Mouse (Mus musculus) C2C12 (cell line): ENCODE data around the gene Rbpjl. TPM values are rescaled to one million over a fixed set of nuclear protein-coding genes. Genes with fewer than 3 reads are reported as not detected.

ENCODE experiments used
- H3K27me3 ChIP-seq: one replicate; pipeline ENCODE4 v1.6.1; 2011; ENCODE audit not compliant: control insufficient read depth, insufficient read depth, insufficient read length
- H3K36me3 ChIP-seq: one replicate; pipeline ENCODE4 v1.6.1; 2011; ENCODE audit not compliant: control insufficient read depth, insufficient read depth
- H3K4me3 ChIP-seq: one replicate; pipeline ENCODE4 v1.5.1; 2011; ENCODE audit warnings: mild to moderate bottlenecking, control low read depth; ENCODE audit not compliant: poor library complexity, insufficient read depth, severe bottlenecking
- H3K79me2 ChIP-seq: one replicate; pipeline ENCODE4 v1.6.1; 2011; ENCODE audit not compliant: control insufficient read depth, insufficient read depth
- H3K79me3 ChIP-seq: one replicate; pipeline ENCODE4 v1.6.1; 2011; ENCODE audit warnings: low read depth, control low read depth
- H3ac ChIP-seq: one replicate; pipeline ENCODE3; 2011; ENCODE audit warnings: low read depth; ENCODE audit not compliant: control insufficient read depth, insufficient read length
- CEBPB ChIP-seq: IDR thresholded peaks from one replicate; pipeline ENCODE4 v1.6.1; 2011; ENCODE audit warnings: low read depth, mild to moderate bottlenecking, control low read depth, moderate library complexity
- CTCF ChIP-seq: IDR thresholded peaks from one replicate; pipeline ENCODE4 v1.5.1; 2011; ENCODE audit not compliant: control insufficient read depth, insufficient read depth, insufficient read length
- FOSL1 ChIP-seq: IDR thresholded peaks from one replicate; pipeline ENCODE4 v1.8.0; 2011; ENCODE audit warnings: mild to moderate bottlenecking, low read length; ENCODE audit not compliant: poor library complexity, insufficient read depth, severe bottlenecking
- MAX ChIP-seq: IDR thresholded peaks from one replicate; pipeline ENCODE4 v1.6.1; 2011; ENCODE audit warnings: mild to moderate bottlenecking, control low read depth
- MYOD1 ChIP-seq: IDR thresholded peaks from one replicate; pipeline ENCODE4 v1.6.1; 2011; ENCODE audit warnings: low read depth; ENCODE audit not compliant: control insufficient read depth, insufficient read length
- MYOG ChIP-seq: IDR thresholded peaks from one replicate; pipeline ENCODE4 v1.6.1; 2011; ENCODE audit not compliant: control insufficient read depth, insufficient read length; ENCODE audit errors: extremely low read depth
- USF1 ChIP-seq: IDR thresholded peaks from one replicate; pipeline ENCODE4 v1.6.1; 2011; ENCODE audit warnings: low read depth, mild to moderate bottlenecking, control low read depth, moderate library complexity
- polyA plus RNA-seq: library from polyadenylated mRNA; unstranded; fragments of >200 nt; fragmentation: generic; extraction: Trizol; gene quantifications from one replicate; pipeline ENCODE4 v1.2.1, GENCODE M21; 2012; ENCODE audit warnings: missing spikeins

The Rbpjl gene
- polyA plus RNA-seq, 1 experiment, result 0.01 TPM

- no peaks in the 10 kb centered on the region for H3K36me3 ChIP-seq
- H3K79me3 ChIP-seq, result no peaks in the 10 kb centered on the region
- no peak overlapping the region for H3ac ChIP-seq
- no peaks in the 10 kb centered on the region for H3K27me3 ChIP-seq
- no peak overlapping the region for H3K4me3 ChIP-seq
- no peaks in the 10 kb centered on the region for H3K79me2 ChIP-seq
- TF ChIP-seq CEBPB (no peak), USF1 (no peak), MAX (no peak), MYOD1 (no peak), CTCF (no peak), FOSL1 (no peak), MYOG (no peak)
Observed at GRCm38 (mm10) chr2:164448921-164449320, 46.0 kb downstream of the Rbpjl start.

DNA sequence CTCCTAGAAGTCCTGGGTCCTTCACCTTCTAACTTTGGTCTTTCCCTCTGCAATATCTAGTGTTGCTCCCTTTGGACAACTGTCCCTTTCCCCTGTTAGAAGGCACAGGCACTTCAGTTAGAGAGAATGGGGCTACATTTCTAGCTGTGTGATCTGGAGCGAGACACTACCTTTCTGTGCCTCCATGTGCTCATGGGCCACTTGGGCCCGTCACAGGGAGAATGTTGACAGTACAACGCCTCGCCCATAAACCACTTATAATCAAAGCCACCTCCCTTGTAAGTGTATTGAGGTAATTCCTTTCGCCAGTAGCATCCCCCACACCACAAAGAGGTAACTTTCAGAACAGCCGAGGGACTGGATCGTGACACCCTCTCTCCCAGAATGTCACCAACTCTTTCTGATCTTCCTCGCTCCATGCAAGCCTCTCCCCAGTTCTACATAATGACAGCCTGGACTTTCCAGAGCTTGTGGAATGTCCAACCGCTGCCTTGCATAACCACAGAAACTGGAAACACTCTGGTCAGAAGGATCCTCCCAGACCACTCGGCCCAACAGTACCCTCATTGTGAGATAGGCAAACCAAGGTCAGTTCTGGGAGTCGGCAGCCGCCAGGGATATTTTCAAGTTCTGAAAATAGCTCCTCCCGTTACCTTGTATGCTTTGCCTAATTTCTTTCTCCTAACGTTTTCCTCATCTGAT, 46.6 kb downstream of the Rbpjl start:
- H3K79me3 ChIP-seq, result no peaks in the 10 kb centered on the region
- TF ChIP-seq MYOD1 (no peak), FOSL1 (no peak), MYOG (no peak), USF1 (no peak), MAX (no peak), CTCF (no peak), CEBPB (no peak)
- H3K27me3 ChIP-seq, result no peaks in the 10 kb centered on the region
- no peaks in the 10 kb centered on the region for H3K36me3 ChIP-seq
- H3ac ChIP-seq, result no peak overlapping the region
- H3K79me2 ChIP-seq, result no peaks in the 10 kb centered on the region
- no peak overlapping the region for H3K4me3 ChIP-seq

DNA sequence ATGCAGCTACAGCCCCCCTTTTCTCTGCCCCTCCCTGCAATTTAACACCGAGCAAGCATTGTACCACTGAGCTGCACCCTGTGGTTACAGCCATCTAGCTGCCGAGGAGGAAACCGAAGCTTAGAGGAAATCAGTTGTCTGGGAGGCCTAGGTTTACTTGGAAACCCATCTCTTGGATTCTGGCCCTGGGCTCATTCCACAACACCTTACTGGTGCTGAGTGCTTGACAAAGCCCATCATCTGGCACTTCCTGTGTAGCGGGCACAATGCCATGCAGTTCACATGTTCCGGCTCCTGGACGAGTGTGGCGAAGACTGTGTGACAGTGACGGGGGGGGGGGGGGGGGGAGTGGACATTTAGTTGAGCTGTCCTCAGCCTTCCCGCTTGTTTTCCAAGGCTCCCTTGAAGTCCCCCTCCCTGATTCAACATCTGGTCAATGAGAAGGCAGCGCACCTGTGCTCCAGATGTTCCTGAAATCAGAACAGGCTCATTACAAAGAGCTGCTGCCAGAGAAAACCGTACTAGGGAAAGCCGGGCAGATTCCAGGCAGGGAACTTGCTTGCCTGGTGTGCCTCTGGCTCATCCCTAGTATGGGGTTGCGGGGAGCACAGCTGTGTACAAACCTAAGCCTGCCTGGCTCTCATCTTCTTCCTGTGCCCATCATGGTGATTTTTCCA, 49.2 kb downstream of the Rbpjl start:
- Histone ChIP-seq H3K79me3 (no peaks in the 10 kb centered on the region), H3K79me2 (no peaks in the 10 kb centered on the region), H3ac (no peak overlapping the region), H3K27me3 (no peaks in the 10 kb centered on the region), H3K4me3 (no peak overlapping the region), H3K36me3 (no peaks in the 10 kb centered on the region)
- TF ChIP-seq MAX, result no peak
- no peak for TF ChIP-seq MYOG
- TF ChIP-seq MYOD1, result peak; percentile 31
- TF ChIP-seq CEBPB, result no peak

- Histone ChIP-seq H3K4me3 (no peak overlapping the region), H3K79me2 (no peaks in the 10 kb centered on the region), H3ac (no peak overlapping the region), H3K27me3 (no peaks in the 10 kb centered on the region), H3K36me3 (no peaks in the 10 kb centered on the region), H3K79me3 (no peaks in the 10 kb centered on the region)
- TF ChIP-seq USF1, result no peak
- TF ChIP-seq CEBPB, result no peak
- TF ChIP-seq CTCF, result no peak
Observed at GRCm38 (mm10) chr2:164453047-164453757, 50.3 kb downstream of the Rbpjl start.

DNA sequence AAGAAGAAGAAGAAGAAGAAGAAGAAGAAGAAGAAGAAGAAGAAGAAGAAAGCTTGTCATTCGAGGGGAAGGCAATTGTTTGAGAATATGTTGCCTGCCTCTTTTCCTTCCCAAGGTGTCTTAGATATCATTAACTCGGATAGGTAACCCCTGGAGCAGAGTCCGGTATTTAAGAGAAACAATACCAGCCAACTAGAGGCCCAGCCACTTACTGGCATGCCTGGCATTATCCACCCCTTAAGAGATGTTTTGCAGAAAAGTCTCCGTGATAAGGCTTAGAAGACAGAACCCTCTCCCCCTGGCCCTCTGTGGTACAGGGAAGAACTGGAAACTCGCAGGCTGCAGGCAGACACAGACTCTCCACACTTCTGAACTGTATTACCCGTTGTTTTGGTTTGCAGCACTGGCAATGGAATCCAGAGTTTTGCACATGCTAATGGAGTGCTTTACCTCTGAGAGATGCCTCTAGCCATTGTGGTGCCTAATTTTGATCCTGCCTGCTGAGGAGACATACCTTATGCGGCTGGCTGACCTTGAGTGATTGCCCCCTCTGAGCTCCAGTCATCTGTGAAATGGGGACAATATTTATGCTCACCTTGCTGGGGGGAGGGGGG, 51.1 kb downstream of the Rbpjl start:
- Histone ChIP-seq H3ac (no peak overlapping the region), H3K4me3 (no peak overlapping the region)
- TF ChIP-seq MYOD1 (no peak), USF1 (no peak), MAX (no peak), CEBPB (no peak), CTCF (no peak), FOSL1 (no peak), MYOG (no peak)

GRCm38 (mm10) chr2:164454846-164455245, 51.9 kb downstream of the Rbpjl start:
- no peak overlapping the region for H3ac ChIP-seq
- H3K79me3 ChIP-seq, result no peaks in the 10 kb centered on the region
- TF ChIP-seq CEBPB (peak; percentile 98), MYOD1 (no peak), FOSL1 (no peak), MYOG (no peak)
- H3K4me3 ChIP-seq, result no peak overlapping the region
- H3K27me3 ChIP-seq, result no peaks in the 10 kb centered on the region
- no peaks in the 10 kb centered on the region for H3K36me3 ChIP-seq
- no peaks in the 10 kb centered on the region for H3K79me2 ChIP-seq

More for the DNA sequence above, 51.1 kb downstream of the Rbpjl start:
- Histone ChIP-seq H3K79me3 (no peaks in the 10 kb centered on the region), H3K27me3 (no peaks in the 10 kb centered on the region), H3K36me3 (no peaks in the 10 kb centered on the region), H3K79me2 (no peaks in the 10 kb centered on the region)
